Mouse (Mus musculus) liver, postnatal 0 days (tissue): Measurements from ENCODE around the gene Grid2.

Experiments
- CTCF ChIP-seq: sonication (generic); IDR thresholded peaks from 2 replicates; pipeline ENCODE4 v1.5.1; 2016; ENCODE audit warnings: antibody characterized with exemption, low read depth
- EP300 ChIP-seq: IDR thresholded peaks from 2 replicates; pipeline ENCODE4 v1.6.1; 2016; ENCODE audit warnings: antibody characterized with exemption, low read depth, mild to moderate bottlenecking

GRCm38 (mm10) chr6:64174995-64175612 is 919.4 kb downstream of the Grid2 start:
- no peak for TF ChIP-seq CTCF
- no peak for TF ChIP-seq EP300
